Mouse (Mus musculus) hindbrain, embryonic 10.5 days (tissue): ENCODE results near the gene Bud31. TPM values are rescaled to one million over a fixed set of nuclear protein-coding genes. Genes with fewer than 3 reads are reported as not detected.

ENCODE experiments used
- DNase-seq: peaks from one replicate; pipeline ENCODE4 v3.0.0-alpha.2; 2017; ENCODE audit warnings: low spot score
- H3K27ac ChIP-seq: fragments of 300-500 bp; sonication (generic); 2 replicates; pipeline ENCODE4 v1.5.1; 2016; ENCODE audit warnings: mild to moderate bottlenecking, moderate library complexity
- H3K27me3 ChIP-seq: fragments of 300-500 bp; sonication (generic); 2 replicates; pipeline ENCODE4 v1.6.1; 2016; ENCODE audit warnings: mild to moderate bottlenecking; ENCODE audit not compliant: poor library complexity, insufficient read depth, severe bottlenecking
- H3K36me3 ChIP-seq: fragments of 300-500 bp; sonication (generic); 2 replicates; pipeline ENCODE4 v1.6.1; 2016; ENCODE audit warnings: mild to moderate bottlenecking, moderate library complexity
- H3K4me1 ChIP-seq: fragments of 300-500 bp; sonication (generic); replicated peaks from 2 replicates; pipeline ENCODE4 v1.6.1; 2016; ENCODE audit warnings: mild to moderate bottlenecking
- H3K4me3 ChIP-seq: fragments of 300-500 bp; sonication (generic); 2 replicates; pipeline ENCODE4 v1.5.1; 2016; ENCODE audit warnings: mild to moderate bottlenecking, moderate library complexity
- H3K9me3 ChIP-seq: fragments of 300-500 bp; sonication (generic); 2 replicates; pipeline ENCODE4 v1.6.1; 2016; ENCODE audit warnings: mild to moderate bottlenecking, moderate library complexity
- WGBS: fragments of 180-500 bp; shearing (Covaris S2); methylation state at CpG from one replicate; pipeline ENCODE4 v1.1.7; 2016; 5-methylcytosine and 5-hydroxymethylcytosine counted together
- polyA plus RNA-seq: library from polyadenylated mRNA; unstranded; fragments of >200 nt; fragmentation: Nextera tagmentation; extraction: Ambion mirVana; gene quantifications from 2 replicates; pipeline ENCODE4 v1.2.1, GENCODE M21; 2016

Gene Bud31
- polyA plus RNA-seq, 1 experiment from 2014 or later = 266 TPM

- WGBS = 91% methylated on average over 2 of the region's 2 CpGs
These were observed 45.1 kb downstream of the Bud31 start for GRCm38 (mm10) chr5:145185244-145185643.

GRCm38 (mm10) chr5:145189416-145189815 is 49.3 kb downstream of the Bud31 start:
- Histone ChIP-seq H3K27ac (no peak overlapping the region), H3K4me1 (peaks cover 22% of the 10 kb centered on the region), H3K4me3 (peak overlapping the region; percentile 95; the same call in 1 of the 2 replicates), H3K9me3 (no peaks in the 10 kb centered on the region), H3K27me3 (no peaks in the 10 kb centered on the region), H3K36me3 (peaks cover 62% of the 10 kb centered on the region)
- WGBS = 94% methylated on average over 6 of the region's 6 CpGs
- DNase-seq = no peak

More at GRCm38 (mm10) chr5:145185244-145185643, 45.1 kb downstream of the Bud31 start:
- Histone ChIP-seq H3K4me3 (no peak overlapping the region), H3K9me3 (no peaks in the 10 kb centered on the region), H3K4me1 (peaks cover 10% of the 10 kb centered on the region), H3K27me3 (no peaks in the 10 kb centered on the region), H3K27ac (no peak overlapping the region), H3K36me3 (peaks cover 93% of the 10 kb centered on the region)
- no peak for DNase-seq

- Histone ChIP-seq H3K27me3 (no peaks in the 10 kb centered on the region), H3K4me3 (peak overlapping the region; percentile 95), H3K27ac (peak overlapping the region; percentile 98), H3K4me1 (peaks cover 22% of the 10 kb centered on the region), H3K36me3 (peaks cover 62% of the 10 kb centered on the region), H3K9me3 (no peaks in the 10 kb centered on the region)
- no peak for DNase-seq
- 65% methylated on average over 5 of the region's 5 CpGs for WGBS
These were observed 50.2 kb downstream of the Bud31 start for GRCm38 (mm10) chr5:145190373-145190772.

GRCm38 (mm10) chr5:145190875-145191798 is 51.0 kb downstream of the Bud31 start:
- DNase-seq = peak; percentile 93
- Histone ChIP-seq H3K27ac (peak overlapping the region; percentile 98), H3K4me1 (peaks cover 22% of the 10 kb centered on the region), H3K4me3 (peak overlapping the region; percentile 95), H3K9me3 (no peaks in the 10 kb centered on the region), H3K27me3 (no peaks in the 10 kb centered on the region), H3K36me3 (peaks cover 62% of the 10 kb centered on the region)
- WGBS = 1% methylated on average over 41 of the region's 41 CpGs

GRCm38 (mm10) chr5:145191962-145192361 is 51.8 kb downstream of the Bud31 start, which contains the start of gene Atp5j2:
Gene Atp5j2, minus strand, starts transcription at chr5:145192062.
- 88% methylated on average over 2 of the region's 2 CpGs for whole genome bisulfite sequencing
- Histone ChIP-seq H3K4me1 (peaks cover 22% of the 10 kb centered on the region), H3K27me3 (no peaks in the 10 kb centered on the region), H3K9me3 (no peaks in the 10 kb centered on the region), H3K27ac (peak within 1 kb of the TSS; percentile 98), H3K36me3 (peaks cover 57% of the 10 kb centered on the region), H3K4me3 (peak within 1 kb of the TSS; percentile 95)
- no peak for DNase-seq

Other genes with a start within 250 kb of the Bud31 start
- gene Smurf1, start 174.5 kb upstream of the Bud31 start, polyA plus RNA-seq = 14.7 and 17.5 TPM in 2 replicates
- gene Gm4871, start 107.6 kb upstream of the Bud31 start, polyA plus RNA-seq = 0.13 TPM in 1 of 2 replicates, not detected in the other
- gene 1700018F24Rik, start 97.4 kb upstream of the Bud31 start, polyA plus RNA-seq = not detected in 2 replicates
- 145 and 159 TPM in 2 replicates for gene Arpc1a, start 56.5 kb upstream of the Bud31 start, polyA plus RNA-seq
- gene Kpna7, start 56.3 kb upstream of the Bud31 start, polyA plus RNA-seq = not detected in 2 replicates
- gene Arpc1b, start 26.1 kb upstream of the Bud31 start, polyA plus RNA-seq = 107 and 126 TPM in 2 replicates
- gene Pdap1, start 124 bp upstream of the Bud31 start, polyA plus RNA-seq = 130 and 135 TPM in 2 replicates
- gene Ptcd1, start 26.7 kb downstream of the Bud31 start, polyA plus RNA-seq = 19.6 and 21.9 TPM in 2 replicates
- 70.5 and 92.9 TPM in 2 replicates for gene Cpsf4, start 26.9 kb downstream of the Bud31 start, polyA plus RNA-seq
- 542 and 582 TPM in 2 replicates for gene Atp5j2, start 51.7 kb downstream of the Bud31 start, polyA plus RNA-seq
- 7.8 and 9.2 TPM in 2 replicates for gene Zkscan14, start 61.5 kb downstream of the Bud31 start, polyA plus RNA-seq
- 15.2 and 17.2 TPM in 2 replicates for gene Zkscan5, start 64.2 kb downstream of the Bud31 start, polyA plus RNA-seq
- gene Zfp655, start 91.4 kb downstream of the Bud31 start, polyA plus RNA-seq = 32.0 and 32.7 TPM in 2 replicates
- 0.25 and 0.95 TPM in 2 replicates for gene Zscan25, start 140.1 kb downstream of the Bud31 start, polyA plus RNA-seq
- gene Cyp3a57, start 204.9 kb downstream of the Bud31 start, polyA plus RNA-seq = not detected in 2 replicates